Mouse (Mus musculus) ovary, adult 18-20 months (tissue): ENCODE data around the gene Dnaic2.

Source experiments
- DNase-seq: peaks from one replicate; pipeline ENCODE4 v3.0.0; 2022; ENCODE audit warnings: low spot score, mixed read lengths

Dnaic2 gene

DNA sequence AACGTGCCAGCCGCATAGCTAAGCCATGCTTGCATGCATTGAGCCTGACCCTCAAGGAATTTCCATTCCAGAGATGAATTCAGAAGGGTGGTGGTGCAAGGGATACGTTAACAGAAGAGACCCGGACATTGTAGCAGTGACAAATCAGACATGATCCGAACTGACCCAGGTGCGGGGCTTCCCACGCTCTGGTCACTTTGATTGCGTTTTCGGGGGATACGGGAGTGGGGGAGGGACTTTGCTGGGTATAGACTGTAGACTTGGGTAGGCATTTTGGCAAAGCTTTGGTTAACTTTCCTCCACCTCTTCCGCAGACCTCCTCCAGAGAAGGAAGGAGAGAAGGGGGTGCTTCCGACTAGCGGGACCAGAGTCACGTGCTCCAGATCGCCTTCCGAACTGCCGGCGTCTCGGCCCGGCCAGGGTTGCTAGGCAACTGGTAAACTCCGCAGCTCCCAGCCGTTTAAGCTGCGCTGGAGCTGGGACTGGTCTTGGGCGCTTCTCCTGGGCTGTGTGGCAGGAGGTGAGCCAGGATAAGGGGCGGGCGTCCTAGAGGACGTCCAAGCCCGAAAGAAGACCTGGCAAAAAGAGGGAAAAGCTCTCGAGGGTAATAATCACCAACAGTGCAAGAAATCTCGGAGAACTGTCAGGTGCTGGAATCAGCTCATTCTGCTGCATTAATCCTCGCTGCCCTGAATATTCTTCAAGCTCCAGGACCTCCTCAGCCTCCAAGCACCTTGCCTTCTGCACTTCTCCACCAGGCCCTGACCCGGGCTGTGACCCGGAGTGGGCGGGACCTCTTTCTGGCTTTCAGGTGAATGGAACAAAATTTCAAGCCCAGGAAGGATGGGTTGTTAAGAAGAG is at the start of gene Dnaic2:
TSS of gene Dnaic2 (plus strand) at position 444 of the 861 bp plus-strand sequence.
- DNase-seq, result peak; percentile 74

- no peak for DNase-seq
Observed at GRCm38 (mm10) chr11:114679582-114679981, 47.6 kb upstream of the Dnaic2 start.

- peak; percentile 52 for DNase-seq
Observed at GRCm38 (mm10) chr11:114680291-114680690, 46.9 kb upstream of the Dnaic2 start.

- DNase-seq, result no peak
Observed at GRCm38 (mm10) chr11:114681054-114681453, 46.2 kb upstream of the Dnaic2 start.

DNA sequence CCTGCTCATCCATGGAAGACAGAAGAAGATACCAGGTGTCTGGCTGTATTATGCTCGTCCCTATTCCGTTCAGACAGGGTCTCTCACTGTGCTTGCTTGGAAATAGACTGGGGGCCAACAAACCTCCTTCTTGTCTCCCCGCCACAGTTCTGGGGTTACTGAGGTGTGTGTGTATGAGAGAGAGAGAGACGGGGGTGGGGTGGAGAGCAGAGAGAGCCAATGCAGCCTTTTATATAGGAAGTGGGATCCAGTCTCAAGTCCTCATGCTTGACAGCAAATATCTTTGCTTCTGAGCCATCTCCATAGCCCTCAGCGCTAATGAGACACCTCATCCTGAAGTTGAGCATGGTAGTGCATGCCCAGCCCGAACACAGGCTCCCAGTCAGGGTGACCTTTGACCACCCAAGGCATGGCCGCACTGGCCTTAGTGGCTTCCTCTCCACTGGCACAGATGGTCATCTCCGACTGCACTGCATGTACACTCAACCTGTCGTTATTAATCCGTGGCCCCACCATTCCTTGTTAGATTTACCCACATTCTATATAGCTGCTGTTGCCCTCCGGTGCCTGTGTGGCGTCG is 44.8 kb upstream of the Dnaic2 start:
- DNase-seq, result no peak

GRCm38 (mm10) chr11:114683029-114683721 is 44.0 kb upstream of the Dnaic2 start:
- DNase-seq, result no peak

DNA sequence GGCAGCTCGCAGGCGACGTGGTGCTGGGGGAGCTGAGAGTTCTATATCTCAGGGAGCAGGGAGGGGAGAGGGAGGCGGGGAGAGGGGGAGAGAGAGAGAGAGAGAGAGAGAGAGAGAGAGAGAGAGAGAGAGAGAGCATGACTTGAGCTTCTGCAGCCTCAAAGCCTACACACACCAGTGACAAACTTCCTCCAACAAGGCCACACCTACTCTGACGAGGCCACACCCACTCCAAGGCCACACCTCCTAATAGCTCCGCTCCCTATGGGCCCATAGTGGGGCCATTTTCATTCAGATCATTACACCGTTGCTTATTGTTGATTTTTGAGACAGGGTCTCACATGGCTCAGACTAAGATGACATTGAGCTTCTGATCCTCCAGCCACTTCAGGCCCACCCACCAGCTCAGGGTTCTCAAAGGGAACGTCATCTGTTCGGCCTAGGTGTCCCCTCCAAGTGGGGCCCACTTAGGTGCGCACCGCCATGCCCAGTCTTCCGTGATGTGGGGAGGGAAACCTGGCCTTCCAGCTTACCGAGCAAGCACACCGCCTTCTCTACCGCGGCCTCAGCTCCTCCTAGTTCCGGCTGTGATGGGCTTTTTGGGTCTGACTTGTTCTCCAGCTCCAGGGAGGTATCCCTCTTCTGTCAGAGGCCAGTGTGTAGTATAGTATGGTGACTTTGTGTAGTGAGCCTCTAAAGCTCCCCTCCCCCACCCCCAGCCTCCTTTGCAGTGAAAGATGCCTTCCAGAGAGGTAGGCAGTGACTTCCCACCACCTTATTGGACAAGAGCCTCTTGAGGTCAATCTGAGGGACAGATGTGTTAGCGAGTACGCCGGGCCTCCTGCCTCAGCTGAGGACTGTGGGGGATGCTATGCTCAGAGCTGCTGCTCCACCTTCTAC is 43.2 kb upstream of the Dnaic2 start:
- no peak for DNase-seq

DNA sequence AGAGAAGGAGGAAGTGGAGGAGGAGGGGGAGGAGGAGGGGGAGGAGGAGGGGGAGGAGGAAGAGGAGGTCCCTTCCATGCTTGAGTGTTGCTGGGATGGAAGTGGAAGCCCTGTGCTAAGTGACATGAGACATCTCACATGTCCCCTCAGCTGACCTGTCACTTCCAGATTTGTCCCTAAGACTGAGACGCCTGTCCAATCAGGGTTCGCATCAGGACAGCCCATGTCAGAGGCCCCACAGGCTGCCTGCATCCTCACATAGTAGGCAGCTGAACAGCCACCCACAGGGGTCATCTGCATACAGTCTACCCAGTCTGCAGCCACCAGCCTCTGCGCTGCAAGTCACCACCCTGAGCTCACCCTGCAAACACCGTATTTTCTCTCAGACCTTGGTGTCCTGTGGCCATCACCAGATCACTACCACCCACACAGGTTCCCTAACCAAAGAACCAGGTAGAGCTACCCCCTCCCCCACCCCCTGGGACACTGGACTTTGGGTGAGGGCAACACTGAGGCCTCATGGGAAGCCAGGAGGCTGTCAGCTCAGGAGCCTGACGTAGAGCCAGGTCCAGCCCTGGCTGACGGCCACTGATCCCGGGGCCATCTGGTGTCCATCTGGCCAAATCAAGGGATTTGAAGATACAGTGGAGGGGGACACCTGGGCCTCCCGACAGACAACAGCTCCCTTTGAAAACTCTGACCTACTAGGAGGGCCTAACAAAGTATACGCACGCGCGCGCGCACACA is 42.4 kb upstream of the Dnaic2 start:
- DNase-seq, result no peak

DNA sequence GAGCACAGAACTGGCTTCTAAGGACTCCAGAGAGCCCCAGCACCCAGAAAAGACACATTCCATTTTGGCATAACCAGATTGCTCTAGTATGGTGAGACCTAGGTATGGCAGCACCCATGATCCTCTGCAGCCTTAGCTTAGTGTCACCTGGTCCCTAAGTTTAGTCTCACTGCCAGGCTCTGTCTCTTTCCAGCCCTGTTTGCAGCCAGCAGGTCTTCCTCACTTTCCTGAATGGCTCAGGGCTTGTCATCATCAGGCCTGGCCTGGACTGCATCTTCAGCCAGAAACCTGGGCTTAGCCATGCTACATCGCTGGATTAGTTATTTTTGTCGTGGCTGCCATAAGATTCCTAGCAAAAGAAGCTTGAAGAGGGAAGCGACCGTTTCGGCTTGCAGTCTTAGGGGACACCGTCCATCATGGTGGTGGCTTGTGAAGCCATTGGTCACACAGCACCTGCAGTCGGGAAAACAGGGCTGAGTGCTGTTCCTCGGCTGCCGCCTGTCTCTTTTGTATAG is 41.6 kb upstream of the Dnaic2 start:
- no peak for DNase-seq

- no peak for DNase-seq
Observed at GRCm38 (mm10) chr11:114686221-114686959, 40.8 kb upstream of the Dnaic2 start.

DNA sequence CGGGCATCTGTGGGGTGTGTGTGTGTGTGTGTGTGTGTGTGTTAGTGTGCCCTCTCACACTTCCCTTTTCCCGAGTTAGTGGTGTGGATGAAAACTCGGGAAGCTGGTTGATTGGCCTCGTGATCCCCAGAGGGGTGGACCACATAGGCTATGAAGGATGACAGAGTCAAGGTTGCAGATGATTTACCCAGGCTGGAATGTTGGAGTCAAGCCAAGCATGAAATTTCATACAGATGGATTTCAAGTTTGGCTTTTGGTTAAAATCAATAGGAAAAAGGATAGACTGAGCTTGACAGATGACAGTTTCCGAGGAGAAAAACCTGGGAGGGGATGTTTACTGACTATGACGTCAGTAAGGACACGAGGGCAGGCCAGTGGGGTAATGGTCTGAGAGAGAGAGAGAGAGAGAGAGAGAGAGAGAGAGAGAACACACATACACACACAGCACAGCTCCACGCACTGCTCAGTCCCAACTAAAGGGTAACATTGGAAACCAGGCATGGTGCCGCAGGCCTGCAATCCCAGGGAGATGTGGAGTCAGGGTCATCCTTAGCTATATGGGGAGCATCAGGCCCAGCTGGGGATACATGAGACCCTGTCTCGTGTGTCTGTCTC is 39.5 kb upstream of the Dnaic2 start:
- no peak for DNase-seq

DNA sequence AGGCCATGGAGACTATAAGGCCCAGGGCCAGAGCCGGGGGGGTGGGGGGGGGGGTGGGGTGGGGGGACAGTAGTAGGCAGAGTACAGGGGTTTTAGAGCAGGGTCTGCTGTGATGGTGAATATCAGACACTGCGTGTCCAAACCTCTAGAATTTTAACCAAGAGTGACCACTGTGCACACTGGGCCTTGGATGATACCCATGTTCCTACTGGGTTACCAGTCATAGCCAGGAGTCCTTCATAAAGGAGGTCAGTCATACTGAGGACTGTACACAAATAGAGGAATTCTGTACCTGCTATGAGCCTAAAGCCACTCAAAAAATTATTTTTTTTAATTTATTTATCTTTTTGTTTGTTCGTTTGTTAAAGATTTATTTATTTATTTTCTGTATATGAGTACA is 38.5 kb upstream of the Dnaic2 start:
- no peak for DNase-seq

DNA sequence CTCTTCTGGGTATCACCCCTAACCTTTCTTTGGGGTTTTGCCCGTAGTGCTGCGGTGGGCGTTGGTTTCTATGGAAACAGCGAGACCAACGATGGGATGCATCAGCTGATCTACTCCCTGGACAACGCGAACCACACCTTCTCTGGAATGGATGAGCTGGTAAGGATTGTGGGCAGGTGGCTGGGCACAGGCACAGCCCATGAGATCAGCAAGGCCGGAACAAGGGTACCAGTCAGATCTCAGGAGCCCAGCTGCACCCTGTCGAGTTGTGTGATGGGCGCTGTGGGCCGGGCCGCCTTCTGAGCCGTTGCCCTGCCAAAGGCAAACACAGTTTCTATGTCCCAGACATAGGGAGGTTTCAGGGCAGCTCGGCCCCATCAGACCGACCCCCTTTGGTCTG is 37.0 kb upstream of the Dnaic2 start:
- no peak for DNase-seq

DNA sequence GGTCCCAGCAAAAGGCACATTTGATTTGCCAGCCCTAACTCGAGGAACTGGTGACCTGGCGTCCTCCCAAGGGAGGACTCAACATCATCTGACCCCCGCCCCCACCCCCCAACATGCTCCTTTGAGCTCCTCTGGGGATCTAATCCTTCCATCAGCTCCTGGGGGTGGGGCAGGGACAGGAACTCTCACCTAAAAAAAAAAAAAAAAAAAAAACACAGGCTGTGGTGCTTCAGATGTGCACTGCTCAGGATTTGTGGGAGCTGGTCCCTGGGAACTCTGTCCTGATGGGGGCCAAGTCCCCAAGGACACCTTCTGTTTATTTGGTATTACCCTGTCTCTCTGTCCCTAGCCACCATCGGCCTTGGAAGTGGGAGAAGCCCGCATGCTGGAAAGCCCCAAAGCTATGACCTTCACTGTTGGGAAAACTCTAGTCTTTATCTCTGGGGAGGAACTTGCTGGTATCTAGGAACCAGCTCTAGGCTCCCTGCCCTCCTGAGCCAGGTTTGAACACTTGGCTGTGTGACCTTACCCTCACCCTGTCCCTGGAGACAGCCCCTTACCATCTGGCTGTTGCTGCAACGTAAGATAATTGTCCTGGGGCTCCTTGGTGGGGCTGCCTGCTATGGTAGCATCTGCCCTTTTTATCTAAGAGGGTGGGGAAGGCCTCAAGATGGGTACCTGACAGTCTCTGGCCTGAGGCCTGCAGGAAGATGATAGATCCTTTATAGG is 35.6 kb upstream of the Dnaic2 start:
- peak; percentile 84 for DNase-seq

DNA sequence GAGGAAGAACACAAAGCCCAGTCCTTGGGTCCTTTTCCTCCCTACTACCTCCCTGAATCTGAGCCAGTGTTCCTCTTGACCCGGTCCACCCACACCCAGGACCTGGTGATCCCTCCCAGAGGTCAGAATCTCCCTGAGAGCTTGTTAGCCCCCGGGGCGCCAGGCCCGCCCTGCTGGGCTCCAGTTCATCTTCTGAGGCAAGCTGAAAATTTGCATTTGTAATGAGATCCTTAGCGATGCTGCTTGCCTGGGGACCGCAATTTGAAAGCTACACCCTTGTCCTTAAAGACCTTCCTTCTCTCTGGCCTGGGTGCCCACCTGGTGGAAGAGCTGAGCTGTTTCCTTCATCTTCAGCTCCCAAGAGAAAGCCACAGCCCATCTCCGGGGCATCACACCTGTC is 34.6 kb upstream of the Dnaic2 start:
- no peak for DNase-seq

- DNase-seq, result no peak
Observed at GRCm38 (mm10) chr11:114693456-114693855, 33.8 kb upstream of the Dnaic2 start.

- no peak for DNase-seq
Observed at GRCm38 (mm10) chr11:114694451-114694850, 32.8 kb upstream of the Dnaic2 start.

GRCm38 (mm10) chr11:114698496-114698895 is 28.7 kb upstream of the Dnaic2 start:
- DNase-seq, result no peak

DNA sequence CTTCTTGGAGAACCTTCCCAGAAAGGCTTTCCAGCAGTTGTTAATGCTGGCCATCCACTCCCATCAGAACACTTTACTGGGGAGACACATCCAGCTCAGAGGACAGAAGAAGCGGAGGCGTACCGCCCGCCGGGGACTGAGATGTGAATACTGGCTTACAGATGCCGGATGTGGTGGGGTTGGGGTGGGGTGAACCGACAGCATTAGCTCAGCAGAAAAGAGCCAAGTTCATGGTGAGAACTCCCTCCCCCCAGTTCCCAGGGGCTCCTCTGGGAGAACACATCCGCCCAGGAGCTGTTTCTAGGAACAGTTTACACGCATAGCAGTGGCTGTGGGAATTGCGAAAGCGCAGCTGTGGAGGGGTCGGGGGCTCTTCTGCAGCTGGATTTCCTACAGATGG is 27.7 kb upstream of the Dnaic2 start:
- no peak for DNase-seq
